17 mouse cellular contexts compared by ENCODE assay signal in genomic region chrX:120466225-120466624, GRCm38 (mm10).
"Had no signal": no experiment of that assay in that cellular context is flagged by ENCODE, and none has a peak within 500 bp of the region (broad histone marks: within the 10 kb centered on the region; RNA-seq: fewer than 3 reads in every experiment).

No protein-coding gene starts in this region.

- ATAC-seq: intestine, embryonic 16.5 days; liver, embryonic 12.5 days had no signal

- DNase-seq: kidney, adult 2 months; kidney, postnatal 14 days; lung, embryonic 14.5 days; lung, postnatal 10 days; lung, postnatal 4 days; midbrain, embryonic 14.5 days; retina, postnatal 1 day; spleen, adult 18-20 months; thymus, adult 2 months; thymus, postnatal 25 days had no signal

- H3K36me3 ChIP-seq: kidney, embryonic 15.5 days; limb, embryonic 15.5 days; liver, embryonic 12.5 days; midbrain, embryonic 10.5 days; neural tube, embryonic 12.5 days had no signal

- H3K4me3 ChIP-seq: kidney, embryonic 15.5 days; limb, embryonic 15.5 days; liver, embryonic 12.5 days; midbrain, embryonic 10.5 days; myocyte; neural tube, embryonic 12.5 days had no signal

- H3K27me3 ChIP-seq: kidney, embryonic 15.5 days; limb, embryonic 15.5 days; liver, embryonic 12.5 days; neural tube, embryonic 12.5 days had no signal

- H3K9me3 ChIP-seq: kidney, embryonic 15.5 days; limb, embryonic 15.5 days; liver, embryonic 12.5 days; midbrain, embryonic 10.5 days; neural tube, embryonic 12.5 days had no signal

- H3K27ac ChIP-seq: kidney, embryonic 15.5 days; limb, embryonic 15.5 days; liver, embryonic 12.5 days; midbrain, embryonic 10.5 days; neural tube, embryonic 12.5 days had no signal

- H3K9ac ChIP-seq: kidney, embryonic 15.5 days; limb, embryonic 15.5 days; liver, embryonic 12.5 days; lung, embryonic 14.5 days; neural tube, embryonic 12.5 days had no signal

- H3K4me1 ChIP-seq: kidney, embryonic 15.5 days; limb, embryonic 15.5 days; liver, embryonic 12.5 days; midbrain, embryonic 10.5 days; neural tube, embryonic 12.5 days had no signal

- H3K4me2 ChIP-seq: kidney, embryonic 15.5 days; limb, embryonic 15.5 days; liver, embryonic 12.5 days; lung, embryonic 14.5 days; neural tube, embryonic 12.5 days had no signal
